Mouse (Mus musculus) testis, adult 2 months (tissue): ENCODE data around the gene Zfp641.

Experiments
- CTCF ChIP-seq: fragments of 200-500 bp; IDR thresholded peaks from 2 replicates; pipeline ENCODE4 v1.5.1; 2012; ENCODE audit warnings: low read depth, mild to moderate bottlenecking, inconsistent platforms, low read length, moderate library complexity; ENCODE audit not compliant: control insufficient read depth, insufficient read depth, insufficient replicate concordance
- POLR2A ChIP-seq: fragments of 200-500 bp; IDR thresholded peaks from 2 replicates; pipeline ENCODE4 v1.6.1; 2012; ENCODE audit warnings: low read depth, mild to moderate bottlenecking, inconsistent platforms, low read length, moderate library complexity; ENCODE audit not compliant: control insufficient read depth

DNA sequence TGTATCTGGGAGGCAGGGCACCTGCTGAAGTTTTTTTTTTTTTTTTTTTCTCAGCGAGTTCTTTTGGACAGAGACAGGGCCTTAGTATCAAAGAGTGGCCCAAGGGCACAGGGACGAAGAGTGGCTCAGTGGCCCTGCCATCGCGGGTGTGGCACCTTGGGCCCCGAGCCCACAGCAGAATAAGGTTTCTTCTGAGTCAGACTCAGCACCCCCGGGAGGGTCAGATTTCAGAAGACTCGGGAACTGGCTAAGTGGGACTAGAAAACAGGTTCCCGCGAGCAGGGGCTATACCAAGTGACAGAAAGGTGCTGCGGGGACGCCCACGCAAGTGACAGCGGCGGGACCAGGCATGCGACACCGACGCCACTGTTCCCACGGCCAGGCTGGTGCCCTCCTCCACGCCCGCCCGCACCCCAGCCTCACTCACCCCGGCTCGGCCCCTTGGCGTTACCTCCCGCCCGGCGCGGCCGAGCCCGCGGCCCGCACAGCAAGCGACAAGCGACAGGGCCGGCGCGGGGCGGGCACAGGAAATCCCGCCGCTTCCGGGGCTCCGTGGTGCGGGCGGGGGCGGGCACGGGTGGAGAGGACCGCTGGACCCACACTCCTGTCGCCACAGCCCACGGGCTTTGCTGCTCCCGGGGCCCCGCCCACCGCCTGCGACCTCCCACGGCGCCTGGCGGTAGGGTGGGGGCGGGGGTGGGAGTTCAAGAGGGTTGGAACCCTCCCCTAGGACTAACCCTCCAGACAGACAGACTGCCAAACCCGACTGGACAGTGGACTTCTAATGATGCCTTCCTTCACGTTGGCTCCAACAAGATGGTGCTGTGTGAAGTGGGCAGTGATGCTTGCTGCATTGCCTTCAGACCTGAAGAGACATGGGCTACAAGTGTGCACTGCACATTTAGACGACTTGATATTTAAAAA is at the start of gene Zfp641:
- no peak for TF ChIP-seq CTCF
- TF ChIP-seq POLR2A, result no peak
